Comparison of ENCODE assay signal across 8 mouse cellular contexts in the genomic region with DNA sequence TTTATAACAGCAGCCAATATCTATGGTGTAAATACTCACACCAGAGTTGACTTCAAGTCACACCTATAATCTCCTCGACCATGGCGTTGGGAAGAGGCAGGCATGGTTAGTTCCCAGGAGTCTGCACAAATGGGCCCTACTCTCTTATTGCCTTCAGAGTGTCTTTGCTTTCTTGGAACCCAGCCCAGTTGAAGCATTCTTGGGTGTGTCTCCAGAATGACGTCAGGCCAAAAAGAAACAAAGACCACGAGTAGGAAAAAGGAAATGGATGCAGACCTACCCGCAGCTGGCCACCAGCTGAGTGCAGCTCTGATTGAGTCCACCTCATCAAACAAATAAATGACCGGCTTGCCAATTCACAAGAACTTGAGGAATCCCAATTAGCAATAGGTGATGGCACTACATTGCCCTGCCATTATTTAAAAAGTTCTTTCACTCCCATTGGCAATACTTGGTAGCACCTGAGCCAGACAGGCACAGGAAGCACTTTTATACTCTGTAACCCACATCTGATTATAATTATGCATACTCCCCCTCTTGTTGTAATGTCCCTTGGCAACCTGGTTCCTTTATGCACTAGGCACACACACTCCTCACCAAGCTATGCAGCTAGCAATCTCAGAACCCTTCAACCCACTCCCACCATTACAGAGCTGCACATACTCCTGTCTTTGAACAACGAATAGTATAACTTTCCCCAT. TPM values are rescaled to one million over a fixed set of nuclear protein-coding genes. Genes with fewer than 3 reads are reported as not detected.
DNase-seq lines count a peak whose midpoint lies in the region; ATAC-seq and TF ChIP-seq lines count a peak whose summit lies in the region.

No protein-coding gene starts in this region.

- no peak overlapping the region for H3K9ac ChIP-seq in heart, postnatal 0 days (replicated peaks; ENCODE audit: low read depth, low read length)
- no peak overlapping the region for H3K9ac ChIP-seq in hindbrain, embryonic 16.5 days (ENCODE audit: low read depth, low read length)

- H3K36me3 ChIP-seq in heart, postnatal 0 days (replicated peaks; ENCODE audit: control insufficient read depth, insufficient read depth, low read length) = no peaks in the 10 kb centered on the region
- no peaks in the 10 kb centered on the region for H3K36me3 ChIP-seq in hindbrain, embryonic 16.5 days (ENCODE audit: control insufficient read depth, insufficient read depth, low read length)

- no peak for TF ChIP-seq CTCF in heart, postnatal 0 days (IDR thresholded peaks at IDR 0.05; ENCODE audit: low read depth)
- TF ChIP-seq CTCF in lung, adult 2 months (IDR thresholded peaks at IDR 0.05; ENCODE audit: insufficient read depth, low read length) = no peak

- no peak overlapping the region for H3K4me3 ChIP-seq in heart, postnatal 0 days (ENCODE audit: low read depth, low read length)
- H3K4me3 ChIP-seq in lung, adult 2 months (replicated peaks; ENCODE audit: extremely low read depth, low read depth, low read length) = no peak overlapping the region
- no peak overlapping the region for H3K4me3 ChIP-seq in hindbrain, embryonic 16.5 days (ENCODE audit: low read length)

- WGBS in heart, postnatal 0 days = 40% methylated on average over 7 of the region's 7 CpGs
- WGBS in lung, adult 2 months = 21% methylated on average over 7 of the region's 7 CpGs
- WGBS in hindbrain, embryonic 16.5 days = 61% methylated on average over 7 of the region's 7 CpGs

- H3K27ac ChIP-seq in heart, postnatal 0 days (ENCODE audit: low read depth) = peak overlapping the region; percentile 52
- no peak overlapping the region for H3K27ac ChIP-seq in hindbrain, embryonic 16.5 days (ENCODE audit: low read depth, low read length)

- ATAC-seq in heart, postnatal 0 days (ENCODE audit: insufficient read depth, low read depth) = peak; percentile 53; the same call in 1 of the 2 replicates
- ATAC-seq in frontal cortex, adult (ENCODE audit: low TSS enrichment) = no peak
- ATAC-seq in hindbrain, embryonic 16.5 days = no peak

- no peak for TF ChIP-seq POLR2A in lung, adult 2 months (IDR thresholded peaks at IDR 0.05; ENCODE audit: borderline replicate concordance, extremely low read depth, low read depth, low read length)

- DNase-seq in retina, postnatal 1 day = peak; percentile 17
- no peak for DNase-seq in retina, embryonic 14.5 days (ENCODE audit: low spot score)
- peak; percentile 65 for DNase-seq in heart, postnatal 0 days (ENCODE audit: low spot score)
- DNase-seq in lung, adult 2 months = peak; percentile 46
- no peak for DNase-seq in right cerebral cortex, postnatal 10 days (ENCODE audit: low spot score in 2 of 2)
- DNase-seq in cerebellum, adult 11 months = no peak

- H3K27me3 ChIP-seq in heart, postnatal 0 days (ENCODE audit: control insufficient read depth, insufficient read depth, low read length) = no peaks in the 10 kb centered on the region
- no peaks in the 10 kb centered on the region for H3K27me3 ChIP-seq in hindbrain, embryonic 16.5 days (replicated peaks; ENCODE audit: control insufficient read depth, insufficient read depth, low read length)

- no peaks in the 10 kb centered on the region for H3K9me3 ChIP-seq in heart, postnatal 0 days (replicated peaks; ENCODE audit: control insufficient read depth, low read length)
- H3K9me3 ChIP-seq in hindbrain, embryonic 16.5 days (ENCODE audit: control insufficient read depth, low read length) = no peaks in the 10 kb centered on the region

- TF ChIP-seq EP300 in heart, postnatal 0 days (IDR thresholded peaks at IDR 0.05; ENCODE audit: low read depth) = no peak

- H3K4me1 ChIP-seq in heart, postnatal 0 days (ENCODE audit: control insufficient read depth, insufficient read depth) = 0 out of 2 replicates have a peak, but pooled peaks cover 3% of the 10 kb centered on the region
- peaks cover 5% of the 10 kb centered on the region for H3K4me1 ChIP-seq in lung, adult 2 months (ENCODE audit: control insufficient read depth, insufficient read depth, low read length)
- H3K4me1 ChIP-seq in hindbrain, embryonic 16.5 days (ENCODE audit: control insufficient read depth, insufficient read depth, low read depth, low read length) = no peaks in the 10 kb centered on the region

- no peak overlapping the region for H3K4me2 ChIP-seq in heart, postnatal 0 days (ENCODE audit: low read depth, low read length)
- H3K4me2 ChIP-seq in hindbrain, embryonic 16.5 days (ENCODE audit: low read length) = no peak overlapping the region

RNA-seq across cellular contexts. Expression of gene Slc35f5, which starts 34.3 kb away (rescaled TPM):
- 67.3 and 78.8 TPM in 2 replicates for total RNA-seq in heart, postnatal 0 days (2014; rRNA removed; ENCODE audit: low replicate concordance)
- polyA plus RNA-seq in heart, postnatal 0 days (2015; fragmentation: Nextera tagmentation; extraction: Ambion mirVana) = 80.8 and 99.2 TPM in 2 replicates
- 18.3 and 27.3 TPM in 2 replicates for polyA plus RNA-seq in lung, adult 2 months (2012; rRNA removed)
- 36.3 and 37.8 TPM in 2 replicates for polyA plus RNA-seq in hindbrain, embryonic 16.5 days (2015; fragmentation: Nextera tagmentation; extraction: Ambion mirVana)

Comparison
In these comparisons a context has a peak if more than half of its experiments do, and no peak if none do; other contexts are left out.
1. DNase-seq: peak in retina, postnatal 1 day (single experiment), heart, postnatal 0 days (single experiment) and lung, adult 2 months (single experiment); none in retina, embryonic 14.5 days (single experiment), right cerebral cortex, postnatal 10 days (0 of 2) and cerebellum, adult 11 months (single experiment).